Mouse (Mus musculus) hindbrain, embryonic 14.5 days (tissue): ENCODE measurements at regions not wholly inside any gene's neighbourhood (a gene's known extent, or its start where the extent isn't known, plus 50 kb on each side); places are given as distances from the start of the nearest gene placed in this dataset.

Experiments
- ATAC-seq: fragments of 200-750 bp; cut with Nextera tagmentation; 2 replicates; pipeline ENCODE4 v1.8.0; 2017; ENCODE audit warnings: moderate number of reproducible peaks, mild to moderate bottlenecking, moderate TSS enrichment, moderate library complexity; ENCODE audit not compliant: low FRiP score
- DNase-seq: peaks from one replicate; pipeline ENCODE4 v3.0.0-alpha.2; 2015; ENCODE audit warnings: low spot score
- H3K27ac ChIP-seq: fragments of 300-500 bp; sonication (generic); 2 replicates; pipeline ENCODE4 v1.5.1; 2014; ENCODE audit warnings: mild to moderate bottlenecking, moderate library complexity
- H3K27me3 ChIP-seq: fragments of 300-500 bp; sonication (generic); 2 replicates; pipeline ENCODE4 v1.6.1; 2014; ENCODE audit warnings: mild to moderate bottlenecking, low read length, mixed read lengths; ENCODE audit not compliant: control insufficient read depth, insufficient read depth
- H3K36me3 ChIP-seq: fragments of 300-500 bp; sonication (generic); replicated peaks from 2 replicates; pipeline ENCODE4 v1.6.1; 2014; ENCODE audit not compliant: control insufficient read depth, insufficient read depth
- H3K4me1 ChIP-seq: fragments of 300-500 bp; sonication (generic); replicated peaks from 2 replicates; pipeline ENCODE4 v1.6.1; 2014; ENCODE audit warnings: antibody characterized with exemption, low read length, mixed read lengths; ENCODE audit not compliant: control insufficient read depth, insufficient read depth
- H3K4me2 ChIP-seq: fragments of 300-500 bp; sonication (generic); replicated peaks from 2 replicates; pipeline ENCODE4 v1.6.1; 2014; ENCODE audit warnings: mild to moderate bottlenecking, moderate library complexity
- H3K4me3 ChIP-seq: fragments of 300-500 bp; sonication (generic); replicated peaks from 2 replicates; pipeline ENCODE4 v1.5.1; 2014; ENCODE audit warnings: mild to moderate bottlenecking, low read length
- H3K9ac ChIP-seq: fragments of 300-500 bp; sonication (generic); 2 replicates; pipeline ENCODE4 v1.6.1; 2014
- H3K9me3 ChIP-seq: fragments of 300-500 bp; sonication (generic); 2 replicates; pipeline ENCODE4 v1.6.1; 2016; ENCODE audit warnings: low read length; ENCODE audit not compliant: control insufficient read depth
- WGBS: fragments of 180-500 bp; shearing (Covaris S2); extraction: QIAGEN DNeasy Blood & Tissue Kit; methylation state at CpG from one replicate; pipeline ENCODE4 v1.1.7; 2014; 5-methylcytosine and 5-hydroxymethylcytosine counted together

GRCm38 (mm10) chr1:158057789-158058188 lies 298.3 kb downstream of the Brinp2 start:
- no peak overlapping the region for H3K4me2 ChIP-seq
- DNase-seq = no peak
- no peak for ATAC-seq
- H3K36me3 ChIP-seq = no peaks in the 10 kb centered on the region
- H3K4me3 ChIP-seq = no peak overlapping the region
- H3K4me1 ChIP-seq = no peaks in the 10 kb centered on the region
- H3K9ac ChIP-seq = no peak overlapping the region
- H3K27me3 ChIP-seq = no peaks in the 10 kb centered on the region
- H3K27ac ChIP-seq = no peak overlapping the region
- no peaks in the 10 kb centered on the region for H3K9me3 ChIP-seq

- H3K27ac ChIP-seq = no peak overlapping the region
- H3K36me3 ChIP-seq = no peaks in the 10 kb centered on the region
- H3K9me3 ChIP-seq = no peaks in the 10 kb centered on the region
- no peak overlapping the region for H3K4me2 ChIP-seq
- 88% methylated on average over 6 of the region's 6 CpGs for WGBS
- no peaks in the 10 kb centered on the region for H3K27me3 ChIP-seq
- H3K4me3 ChIP-seq = no peak overlapping the region
- H3K4me1 ChIP-seq = no peaks in the 10 kb centered on the region
- DNase-seq (no peak), ATAC-seq (no peak)
- H3K9ac ChIP-seq = no peak overlapping the region
Measured at GRCm38 (mm10) chr1:158061995-158062394, 294.1 kb downstream of the Brinp2 start.

GRCm38 (mm10) chr1:158082181-158082580 lies 273.9 kb downstream of the Brinp2 start:
- no peak overlapping the region for H3K27ac ChIP-seq
- no peak overlapping the region for H3K4me2 ChIP-seq
- no peak for ATAC-seq
- no peak for DNase-seq
- 73% methylated on average over 1 of the region's 1 CpGs for whole genome bisulfite sequencing
- H3K9me3 ChIP-seq = no peaks in the 10 kb centered on the region
- H3K9ac ChIP-seq = no peak overlapping the region
- no peaks in the 10 kb centered on the region for H3K27me3 ChIP-seq
- no peaks in the 10 kb centered on the region for H3K36me3 ChIP-seq
- H3K4me3 ChIP-seq = no peak overlapping the region
- no peaks in the 10 kb centered on the region; the same call in 1 of the 2 replicates for H3K4me1 ChIP-seq

GRCm38 (mm10) chr1:158085856-158086255 lies 270.3 kb downstream of the Brinp2 start:
- Histone ChIP-seq H3K9me3 (no peaks in the 10 kb centered on the region), H3K4me1 (no peaks in the 10 kb centered on the region; the same call in 1 of the 2 replicates), H3K4me2 (no peak overlapping the region), H3K4me3 (no peak overlapping the region), H3K36me3 (no peaks in the 10 kb centered on the region), H3K27me3 (no peaks in the 10 kb centered on the region), H3K9ac (no peak overlapping the region), H3K27ac (no peak overlapping the region)
- DNase-seq (no peak), ATAC-seq (no peak)
- 77% methylated on average over 3 of the region's 3 CpGs for WGBS

- Histone ChIP-seq H3K27ac (no peak overlapping the region), H3K4me3 (no peak overlapping the region), H3K27me3 (no peaks in the 10 kb centered on the region), H3K4me1 (no peaks in the 10 kb centered on the region), H3K4me2 (no peak overlapping the region), H3K36me3 (no peaks in the 10 kb centered on the region), H3K9me3 (no peaks in the 10 kb centered on the region), H3K9ac (no peak overlapping the region)
- ATAC-seq = no peak
- 90% methylated on average over 4 of the region's 4 CpGs for WGBS
- no peak for DNase-seq
Measured at GRCm38 (mm10) chr1:158097500-158097899, 258.6 kb downstream of the Brinp2 start.

GRCm38 (mm10) chr1:158119708-158120107 lies 236.4 kb downstream of the Brinp2 start:
- no peak for ATAC-seq
- no peak overlapping the region for H3K9ac ChIP-seq
- no peak overlapping the region for H3K4me2 ChIP-seq
- WGBS = 92% methylated on average over 2 of the region's 2 CpGs
- no peaks in the 10 kb centered on the region for H3K9me3 ChIP-seq
- no peaks in the 10 kb centered on the region for H3K27me3 ChIP-seq
- no peaks in the 10 kb centered on the region for H3K36me3 ChIP-seq
- no peak for DNase-seq
- H3K4me3 ChIP-seq = no peak overlapping the region
- no peak overlapping the region for H3K27ac ChIP-seq
- no peaks in the 10 kb centered on the region for H3K4me1 ChIP-seq

GRCm38 (mm10) chr1:158124902-158125301 lies 231.2 kb downstream of the Brinp2 start:
- peak; percentile 28 for DNase-seq
- Histone ChIP-seq H3K4me3 (no peak overlapping the region), H3K36me3 (no peaks in the 10 kb centered on the region), H3K4me1 (no peaks in the 10 kb centered on the region), H3K27me3 (no peaks in the 10 kb centered on the region), H3K27ac (no peak overlapping the region), H3K9ac (no peak overlapping the region), H3K4me2 (no peak overlapping the region), H3K9me3 (no peaks in the 10 kb centered on the region)
- no peak for ATAC-seq
- WGBS = 78% methylated on average over 3 of the region's 3 CpGs

GRCm38 (mm10) chr1:158126272-158126671 lies 229.9 kb downstream of the Brinp2 start:
- ATAC-seq (no peak), DNase-seq (no peak)
- H3K27ac ChIP-seq = no peak overlapping the region
- no peaks in the 10 kb centered on the region for H3K4me1 ChIP-seq
- no peak overlapping the region for H3K4me2 ChIP-seq
- no peaks in the 10 kb centered on the region for H3K36me3 ChIP-seq
- 78% methylated on average over 2 of the region's 2 CpGs for WGBS
- no peak overlapping the region for H3K4me3 ChIP-seq
- no peaks in the 10 kb centered on the region for H3K27me3 ChIP-seq
- H3K9ac ChIP-seq = no peak overlapping the region
- H3K9me3 ChIP-seq = no peaks in the 10 kb centered on the region

- Histone ChIP-seq H3K27me3 (no peaks in the 10 kb centered on the region), H3K9me3 (no peaks in the 10 kb centered on the region), H3K27ac (no peak overlapping the region), H3K4me1 (no peaks in the 10 kb centered on the region), H3K4me2 (no peak overlapping the region), H3K9ac (no peak overlapping the region), H3K36me3 (no peaks in the 10 kb centered on the region), H3K4me3 (no peak overlapping the region)
- DNase-seq (no peak), ATAC-seq (no peak)
- 86% methylated on average over 3 of the region's 3 CpGs for WGBS
Measured at GRCm38 (mm10) chr1:158129243-158129770, 226.8 kb downstream of the Brinp2 start.

GRCm38 (mm10) chr1:158147525-158147924 lies 208.6 kb downstream of the Brinp2 start:
- Histone ChIP-seq H3K4me3 (no peak overlapping the region), H3K27ac (no peak overlapping the region), H3K9ac (no peak overlapping the region), H3K4me1 (peaks cover 16% of the 10 kb centered on the region), H3K36me3 (no peaks in the 10 kb centered on the region), H3K9me3 (no peaks in the 10 kb centered on the region), H3K27me3 (no peaks in the 10 kb centered on the region), H3K4me2 (no peak overlapping the region)
- WGBS = 6% methylated on average over 3 of the region's 3 CpGs
- DNase-seq (peak; percentile 60), ATAC-seq (peak; percentile 66; the same call in 1 of the 2 replicates)
